Mouse (Mus musculus) splenic B cell, adult 2 months (primary cell): ENCODE data around the gene Clec4g.
"Not testable (repeated sequence)": the region's sequence is repeated elsewhere in the genome, so short reads cannot be mapped to it uniquely, and the experiment has no call there.

Experiments used
- DNase-seq: peaks from one replicate; pipeline ENCODE4 v3.0.0-alpha.2; 2011; ENCODE audit warnings: low read depth, low spot score
- H3K27me3 ChIP-seq: 2 replicates; pipeline ENCODE4 v1.6.1; 2012; ENCODE audit warnings: mild to moderate bottlenecking, low read length, moderate library complexity, mixed read lengths; ENCODE audit not compliant: control insufficient read depth, poor library complexity, insufficient read depth, severe bottlenecking
- H3K36me3 ChIP-seq: 2 replicates; pipeline ENCODE4 v1.6.1; 2012; ENCODE audit warnings: mild to moderate bottlenecking, low read length, moderate library complexity, mixed read lengths; ENCODE audit not compliant: control insufficient read depth, poor library complexity, insufficient read depth, severe bottlenecking

The Clec4g gene

GRCm38 (mm10) chr8:3720551-3720950 lies at the start of gene Clec4g:
Gene Clec4g (minus strand): TSS chr8:3720651.
- Histone ChIP-seq H3K27me3 (no peaks in the 10 kb centered on the region), H3K36me3 (no peaks in the 10 kb centered on the region)
- DNase-seq: no peak

- not testable (repeated sequence) for H3K27me3 ChIP-seq, DNase-seq
Observed at GRCm38 (mm10) chr8:3768641-3769040, 48.2 kb upstream of the Clec4g start.

GRCm38 (mm10) chr8:3754261-3754850 lies 33.9 kb upstream of the Clec4g start:
- DNase-seq: peak; percentile 97
- no peaks in the 10 kb centered on the region for H3K27me3 ChIP-seq
- H3K36me3 ChIP-seq: no peaks in the 10 kb centered on the region

More at GRCm38 (mm10) chr8:3768641-3769040, 48.2 kb upstream of the Clec4g start:
- H3K36me3 ChIP-seq: not testable (repeated sequence)

- no peaks in the 10 kb centered on the region for H3K36me3 ChIP-seq
- DNase-seq: no peak
- no peaks in the 10 kb centered on the region for H3K27me3 ChIP-seq
Observed at GRCm38 (mm10) chr8:3748761-3749160, 28.3 kb upstream of the Clec4g start, which contains the start of gene Cd209a. Gene Cd209a (minus strand): TSS chr8:3748984.

- Histone ChIP-seq H3K36me3 (no peaks in the 10 kb centered on the region), H3K27me3 (no peaks in the 10 kb centered on the region; the same call in 1 of the 2 replicates)
- DNase-seq: no peak
Observed at GRCm38 (mm10) chr8:3736947-3737346, 16.5 kb upstream of the Clec4g start.

GRCm38 (mm10) chr8:3735599-3735998 lies 15.1 kb upstream of the Clec4g start:
- no peaks in the 10 kb centered on the region for H3K36me3 ChIP-seq
- no peak for DNase-seq

GRCm38 (mm10) chr8:3734084-3734483 lies 13.6 kb upstream of the Clec4g start:
- DNase-seq: no peak
- Histone ChIP-seq H3K36me3 (no peaks in the 10 kb centered on the region), H3K27me3 (no peaks in the 10 kb centered on the region; the same call in 1 of the 2 replicates)

More at GRCm38 (mm10) chr8:3735599-3735998, 15.1 kb upstream of the Clec4g start:
- H3K27me3 ChIP-seq: no peaks in the 10 kb centered on the region; the same call in 1 of the 2 replicates

GRCm38 (mm10) chr8:3721041-3721440 lies 590 bp upstream of the Clec4g start:
- no peak for DNase-seq
- H3K36me3 ChIP-seq: no peaks in the 10 kb centered on the region
- no peaks in the 10 kb centered on the region for H3K27me3 ChIP-seq

- Histone ChIP-seq H3K27me3 (no peaks in the 10 kb centered on the region), H3K36me3 (no peaks in the 10 kb centered on the region)
- DNase-seq: peak; percentile 91
Observed at GRCm38 (mm10) chr8:3718559-3718958, 1.9 kb downstream of the Clec4g start.

GRCm38 (mm10) chr8:3717321-3717954 lies 3.0 kb downstream of the Clec4g start:
- DNase-seq: no peak
- Histone ChIP-seq H3K36me3 (no peaks in the 10 kb centered on the region), H3K27me3 (no peaks in the 10 kb centered on the region)

- no peaks in the 10 kb centered on the region for H3K27me3 ChIP-seq
- peak; percentile 82 for DNase-seq
- no peaks in the 10 kb centered on the region for H3K36me3 ChIP-seq
Observed at GRCm38 (mm10) chr8:3711646-3712045, 8.8 kb downstream of the Clec4g start.

GRCm38 (mm10) chr8:3710312-3710711 lies 10.1 kb downstream of the Clec4g start:
- Histone ChIP-seq H3K27me3 (no peaks in the 10 kb centered on the region), H3K36me3 (no peaks in the 10 kb centered on the region)
- peak; percentile 29 for DNase-seq

- H3K36me3 ChIP-seq: no peaks in the 10 kb centered on the region
- H3K27me3 ChIP-seq: no peaks in the 10 kb centered on the region
- no peak for DNase-seq
Observed at GRCm38 (mm10) chr8:3707611-3708010, 12.8 kb downstream of the Clec4g start.

GRCm38 (mm10) chr8:3705711-3706110 lies 14.7 kb downstream of the Clec4g start:
- Histone ChIP-seq H3K27me3 (no peaks in the 10 kb centered on the region), H3K36me3 (no peaks in the 10 kb centered on the region)
- peak; percentile 38 for DNase-seq

GRCm38 (mm10) chr8:3701491-3701890 lies 19.0 kb downstream of the Clec4g start:
- Histone ChIP-seq H3K27me3 (no peaks in the 10 kb centered on the region), H3K36me3 (no peaks in the 10 kb centered on the region)
- DNase-seq: peak; percentile 38
